Mouse (Mus musculus): ENCODE data around the gene Dlg1.

GRCm38 (mm10) chr16:31617823-31618371, 45.3 kb upstream of the Dlg1 start:
- TF ChIP-seq NANOG (IDR thresholded peaks at IDR 0.05; ENCODE audit: borderline replicate concordance, low read length) (no peak), CTCF (conservative IDR thresholded peaks at IDR 0.05; ENCODE audit: low read length) (no peak), POU5F1 (IDR thresholded peaks at IDR 0.05; ENCODE audit: borderline replicate concordance, low read length) (no peak)

Data from E14TG2a.4 (cell line).